Mouse (Mus musculus) spleen, adult 2 months (tissue): ENCODE data around the gene Gm26602.

ENCODE experiments used
- CTCF ChIP-seq: fragments of 200-500 bp; IDR thresholded peaks from 2 replicates; pipeline ENCODE4 v1.5.1; 2011; ENCODE audit warnings: mild to moderate bottlenecking, inconsistent platforms; ENCODE audit not compliant: insufficient read depth, insufficient read length, insufficient replicate concordance; ENCODE audit errors: extremely low read depth
- POLR2A ChIP-seq: fragments of 200-500 bp; IDR thresholded peaks from 2 replicates; pipeline ENCODE4 v1.6.1; 2011; ENCODE audit warnings: low read depth, low read length, inconsistent platforms

- TF ChIP-seq POLR2A = no peak
- no peak for TF ChIP-seq CTCF
Observed at GRCm38 (mm10) chr10:79890670-79891069, 20.0 kb upstream of the Gm26602 start, which contains the start of gene Cfd.
